Mouse (Mus musculus) liver, embryonic 13.5 days (tissue): ENCODE results near the gene Lexm. TPM values are rescaled to one million over a fixed set of nuclear protein-coding genes. Genes with fewer than 3 reads are reported as not detected.
A peak's percentile ranks its signal among the peaks of the same experiment; 100 is the strongest.

Experiments
- ATAC-seq: fragments of 200-750 bp; cut with Nextera tagmentation; 2 replicates; pipeline ENCODE4 v1.8.0; 2017; ENCODE audit warnings: low read depth, mild to moderate bottlenecking, moderate number of reproducible peaks, moderate library complexity
- DNase-seq: peaks from one replicate; pipeline ENCODE4 v3.0.0; 2022
- H3K27ac ChIP-seq: fragments of 300-500 bp; sonication (generic); 2 replicates; pipeline ENCODE4 v1.5.1; 2015; ENCODE audit warnings: moderate library complexity, mild to moderate bottlenecking, inconsistent platforms
- H3K27me3 ChIP-seq: fragments of 300-500 bp; sonication (generic); 2 replicates; pipeline ENCODE4 v1.6.1; 2015; ENCODE audit warnings: mild to moderate bottlenecking, inconsistent platforms
- H3K36me3 ChIP-seq: fragments of 300-500 bp; sonication (generic); 2 replicates; pipeline ENCODE4 v1.6.1; 2015; ENCODE audit warnings: mild to moderate bottlenecking, inconsistent platforms
- H3K4me1 ChIP-seq: fragments of 300-500 bp; sonication (generic); replicated peaks from 2 replicates; pipeline ENCODE4 v1.6.1; 2015; ENCODE audit warnings: inconsistent platforms
- H3K4me2 ChIP-seq: fragments of 300-500 bp; sonication (generic); 2 replicates; pipeline ENCODE4 v1.6.1; 2015; ENCODE audit warnings: inconsistent platforms, mild to moderate bottlenecking, moderate library complexity
- H3K4me3 ChIP-seq: fragments of 300-500 bp; sonication (generic); replicated peaks from 2 replicates; pipeline ENCODE4 v1.5.1; 2015; ENCODE audit warnings: mild to moderate bottlenecking, inconsistent platforms
- H3K9ac ChIP-seq: fragments of 300-500 bp; sonication (generic); 2 replicates; pipeline ENCODE4 v1.6.1; 2015; ENCODE audit warnings: mild to moderate bottlenecking, inconsistent platforms
- H3K9me3 ChIP-seq: fragments of 300-500 bp; sonication (generic); replicated peaks from 2 replicates; pipeline ENCODE4 v1.6.1; 2016; ENCODE audit warnings: inconsistent platforms
- WGBS: fragments of 180-500 bp; shearing (Covaris S2); methylation state at CpG from one replicate; pipeline ENCODE4 v1.1.7; 2015; ENCODE audit not compliant: insufficient replicate concordance; 5-methylcytosine and 5-hydroxymethylcytosine counted together
- polyA plus RNA-seq: library from polyadenylated mRNA; unstranded; fragments of >200 nt; fragmentation: Nextera tagmentation; extraction: Ambion mirVana; gene quantifications from 2 replicates; pipeline ENCODE4 v1.2.1, GENCODE M21; 2015

The Lexm gene
- polyA plus RNA-seq, 1 experiment from 2014 or later = 0.30 TPM

DNA sequence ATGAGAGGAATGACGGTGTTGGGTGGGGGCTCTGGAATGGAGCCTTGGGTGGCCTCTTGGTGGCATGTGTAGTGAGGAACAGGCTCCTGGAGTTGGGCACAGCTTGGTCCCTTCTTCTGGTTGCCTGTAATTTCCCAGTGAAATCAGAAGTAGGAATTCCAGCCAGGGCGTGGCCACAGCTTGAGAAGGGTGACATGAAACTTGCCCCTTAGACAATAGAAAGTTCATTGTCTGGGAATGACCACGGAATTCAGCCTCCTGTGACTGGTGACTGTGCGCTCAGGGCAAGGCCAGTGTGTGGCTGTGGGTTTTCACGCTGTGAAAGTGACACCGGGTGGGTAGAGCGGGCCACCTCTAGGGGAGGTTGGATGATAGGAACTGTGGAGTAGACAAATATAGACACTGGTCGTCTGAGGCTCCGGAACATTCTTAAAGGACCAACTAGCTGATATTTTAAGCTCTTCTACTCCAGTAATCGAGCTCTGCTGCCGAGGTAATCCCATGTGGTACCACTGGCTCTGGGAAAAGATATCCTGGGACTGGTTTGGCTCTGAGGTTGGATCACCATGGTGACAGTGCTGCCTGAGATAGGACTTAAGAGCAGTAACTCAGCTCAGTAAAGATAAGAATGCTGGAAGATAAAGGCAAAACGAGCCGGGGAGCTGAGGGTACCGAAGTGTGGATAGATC, 35.7 kb downstream of the Lexm start:
- peaks cover 65% of the 10 kb centered on the region for H3K4me1 ChIP-seq
- ATAC-seq (no peak), DNase-seq (no peak)
- H3K9ac ChIP-seq = peak overlapping the region; percentile 63
- H3K36me3 ChIP-seq = peaks cover 93% of the 10 kb centered on the region
- H3K27me3 ChIP-seq = no peaks in the 10 kb centered on the region
- peak overlapping the region; percentile 98 for H3K27ac ChIP-seq
- H3K4me3 ChIP-seq = peak overlapping the region; percentile 34; the same call in 1 of the 2 replicates
- WGBS = 62% methylated on average over 14 of the region's 14 CpGs
- H3K4me2 ChIP-seq = peak overlapping the region; percentile 61
- no peaks in the 10 kb centered on the region for H3K9me3 ChIP-seq

DNA sequence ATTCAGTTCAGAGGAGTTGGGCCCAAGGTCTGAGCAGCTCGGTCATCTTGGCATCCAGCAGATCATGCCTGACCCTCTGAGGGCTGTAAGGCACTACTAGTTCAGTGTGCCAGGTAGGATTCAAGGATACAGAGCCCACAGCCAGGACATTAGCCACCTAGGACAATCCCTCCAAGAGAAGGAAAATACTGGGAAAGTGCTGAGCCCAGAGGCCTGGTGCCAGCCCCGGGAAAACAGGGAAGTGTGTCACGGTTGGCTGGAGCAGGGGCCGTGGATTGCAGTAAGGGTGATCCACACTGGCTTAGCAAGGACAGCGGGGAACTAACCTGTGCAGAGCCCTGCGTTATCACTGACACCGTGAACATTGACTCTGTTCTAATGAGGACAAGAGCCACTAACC, 39.5 kb downstream of the Lexm start:
- Histone ChIP-seq H3K4me1 (peaks cover 45% of the 10 kb centered on the region), H3K4me3 (no peak overlapping the region), H3K27me3 (no peaks in the 10 kb centered on the region), H3K27ac (no peak overlapping the region), H3K36me3 (peaks cover 95% of the 10 kb centered on the region), H3K4me2 (no peak overlapping the region), H3K9me3 (no peaks in the 10 kb centered on the region), H3K9ac (no peak overlapping the region)
- ATAC-seq = no peak
- 85% methylated on average over 7 of the region's 7 CpGs for WGBS
- DNase-seq = no peak

DNA sequence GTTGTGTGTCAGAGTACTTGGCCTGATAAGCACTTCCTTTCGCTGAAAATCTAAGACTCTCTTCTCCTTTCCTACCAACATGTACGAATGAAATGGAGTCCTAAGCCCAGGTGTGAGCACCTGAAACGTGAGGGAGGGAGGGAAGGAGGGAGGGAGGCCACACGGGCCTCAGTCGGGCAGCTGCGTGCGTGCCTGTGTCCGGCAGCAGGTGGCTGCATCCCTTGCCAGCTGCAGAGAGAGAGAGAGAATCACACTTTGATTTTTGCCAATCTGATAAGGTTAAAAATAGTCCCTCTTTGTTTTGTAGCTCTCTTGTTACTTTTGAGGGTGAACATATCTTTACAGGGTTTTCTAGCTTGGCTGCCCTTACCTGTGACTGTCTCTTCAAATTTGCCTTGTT, 42.0 kb downstream of the Lexm start:
- Histone ChIP-seq H3K9me3 (no peaks in the 10 kb centered on the region), H3K4me3 (no peak overlapping the region), H3K27ac (no peak overlapping the region), H3K4me2 (no peak overlapping the region), H3K36me3 (peaks cover 98% of the 10 kb centered on the region), H3K27me3 (no peaks in the 10 kb centered on the region), H3K4me1 (peaks cover 20% of the 10 kb centered on the region), H3K9ac (no peak overlapping the region)
- ATAC-seq (no peak), DNase-seq (no peak)
- 78% methylated on average over 8 of the region's 8 CpGs for WGBS

DNA sequence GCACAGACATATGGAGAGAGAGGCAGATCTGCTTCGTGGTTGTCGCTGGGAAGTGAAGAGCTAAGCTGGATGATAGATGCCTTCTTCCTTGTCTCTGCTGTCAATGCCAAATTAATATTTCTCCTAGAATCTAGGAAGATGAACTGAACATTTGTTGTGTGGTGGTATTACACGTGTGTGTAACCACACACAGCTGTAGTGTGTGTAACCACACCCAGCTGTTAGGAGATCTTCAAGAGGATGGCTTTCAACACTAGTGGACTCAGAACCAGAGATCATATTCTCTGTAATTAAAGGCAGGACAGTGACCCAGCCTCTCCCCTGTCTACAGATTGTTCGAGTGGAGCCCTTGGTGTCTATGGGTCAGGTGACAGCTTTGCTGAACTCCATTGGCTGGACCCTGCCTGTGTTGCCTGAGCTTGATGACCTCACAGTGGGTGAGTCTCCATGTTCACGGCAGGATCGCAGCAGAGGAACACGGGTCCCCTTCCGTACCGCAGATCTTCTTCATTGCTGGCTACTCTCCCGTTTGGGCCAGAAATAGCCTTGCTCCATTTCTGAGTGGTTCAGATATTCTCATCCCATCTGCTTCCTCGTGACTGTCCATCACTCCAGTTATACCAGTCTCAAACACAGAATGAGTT, 45.8 kb downstream of the Lexm start:
- Histone ChIP-seq H3K4me3 (no peak overlapping the region), H3K4me1 (0 out of 2 replicates have a peak, but pooled peaks cover 6% of the 10 kb centered on the region), H3K27ac (no peak overlapping the region), H3K4me2 (no peak overlapping the region), H3K27me3 (no peaks in the 10 kb centered on the region), H3K9ac (no peak overlapping the region), H3K36me3 (peaks cover 92% of the 10 kb centered on the region), H3K9me3 (no peaks in the 10 kb centered on the region)
- DNase-seq = no peak
- no peak for ATAC-seq
- 81% methylated on average over 11 of the region's 11 CpGs for WGBS

DNA sequence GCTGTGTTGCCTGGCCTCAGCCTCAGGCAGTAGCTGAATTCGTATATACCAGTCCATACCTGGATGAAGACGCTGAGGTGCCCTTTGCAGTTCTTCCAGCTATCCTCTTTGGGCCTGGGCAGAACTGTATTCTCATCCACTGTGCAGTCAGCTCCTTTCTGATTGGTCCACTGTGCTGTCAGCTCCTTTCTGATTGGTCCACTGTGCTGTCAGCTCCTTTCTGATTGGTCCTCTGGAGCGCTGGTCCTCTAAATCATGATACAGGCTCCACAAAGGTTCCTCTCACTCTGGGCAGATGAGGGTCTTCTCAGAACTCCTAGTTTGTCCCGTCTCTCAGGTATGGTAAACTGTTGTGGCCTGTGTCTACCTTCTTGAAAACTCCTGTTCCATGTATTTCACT, 47.4 kb downstream of the Lexm start:
- no peak for DNase-seq
- 80% methylated on average over 4 of the region's 4 CpGs for WGBS

DNA sequence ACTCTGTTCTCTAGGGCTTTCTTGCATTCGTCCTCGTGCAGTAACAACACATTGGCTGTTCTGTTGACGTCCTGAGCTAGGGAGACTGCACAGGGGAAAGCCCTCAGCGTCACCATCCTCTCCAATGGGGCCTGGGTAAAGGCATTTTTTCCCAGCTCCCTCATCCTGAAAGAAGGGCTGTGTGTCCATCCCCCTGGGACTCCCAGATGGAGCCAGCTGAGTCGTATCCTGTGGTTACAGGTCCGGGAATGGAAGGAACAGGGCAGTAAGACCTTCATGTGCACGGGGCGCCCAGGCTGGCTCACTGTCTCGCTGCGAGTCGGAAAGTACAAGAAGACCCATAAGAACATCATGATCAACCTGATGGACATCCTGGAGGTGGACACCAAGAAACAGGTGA, 52.9 kb downstream of the Lexm start:
- peaks cover 55% of the 10 kb centered on the region for H3K4me1 ChIP-seq
- H3K27ac ChIP-seq = no peak overlapping the region
- peak overlapping the region; percentile 98 for H3K4me2 ChIP-seq
- no peaks in the 10 kb centered on the region for H3K9me3 ChIP-seq
- DNase-seq (no peak), ATAC-seq (no peak)
- H3K4me3 ChIP-seq = peak overlapping the region; percentile 87
- H3K27me3 ChIP-seq = no peaks in the 10 kb centered on the region
- peaks cover 54% of the 10 kb centered on the region for H3K36me3 ChIP-seq
- 87% methylated on average over 11 of the region's 11 CpGs for WGBS
- no peak overlapping the region for H3K9ac ChIP-seq

More for the DNA sequence above, 47.4 kb downstream of the Lexm start:
- Histone ChIP-seq H3K27me3 (no peaks in the 10 kb centered on the region), H3K9ac (no peak overlapping the region), H3K4me2 (no peak overlapping the region), H3K4me1 (peaks cover 9% of the 10 kb centered on the region; the same call in 1 of the 2 replicates), H3K9me3 (no peaks in the 10 kb centered on the region), H3K36me3 (peaks cover 93% of the 10 kb centered on the region), H3K27ac (no peak overlapping the region), H3K4me3 (no peak overlapping the region)
- 0 out of 2 replicates have a peak, but pooled peaks have one; percentile 32 for ATAC-seq

DNA sequence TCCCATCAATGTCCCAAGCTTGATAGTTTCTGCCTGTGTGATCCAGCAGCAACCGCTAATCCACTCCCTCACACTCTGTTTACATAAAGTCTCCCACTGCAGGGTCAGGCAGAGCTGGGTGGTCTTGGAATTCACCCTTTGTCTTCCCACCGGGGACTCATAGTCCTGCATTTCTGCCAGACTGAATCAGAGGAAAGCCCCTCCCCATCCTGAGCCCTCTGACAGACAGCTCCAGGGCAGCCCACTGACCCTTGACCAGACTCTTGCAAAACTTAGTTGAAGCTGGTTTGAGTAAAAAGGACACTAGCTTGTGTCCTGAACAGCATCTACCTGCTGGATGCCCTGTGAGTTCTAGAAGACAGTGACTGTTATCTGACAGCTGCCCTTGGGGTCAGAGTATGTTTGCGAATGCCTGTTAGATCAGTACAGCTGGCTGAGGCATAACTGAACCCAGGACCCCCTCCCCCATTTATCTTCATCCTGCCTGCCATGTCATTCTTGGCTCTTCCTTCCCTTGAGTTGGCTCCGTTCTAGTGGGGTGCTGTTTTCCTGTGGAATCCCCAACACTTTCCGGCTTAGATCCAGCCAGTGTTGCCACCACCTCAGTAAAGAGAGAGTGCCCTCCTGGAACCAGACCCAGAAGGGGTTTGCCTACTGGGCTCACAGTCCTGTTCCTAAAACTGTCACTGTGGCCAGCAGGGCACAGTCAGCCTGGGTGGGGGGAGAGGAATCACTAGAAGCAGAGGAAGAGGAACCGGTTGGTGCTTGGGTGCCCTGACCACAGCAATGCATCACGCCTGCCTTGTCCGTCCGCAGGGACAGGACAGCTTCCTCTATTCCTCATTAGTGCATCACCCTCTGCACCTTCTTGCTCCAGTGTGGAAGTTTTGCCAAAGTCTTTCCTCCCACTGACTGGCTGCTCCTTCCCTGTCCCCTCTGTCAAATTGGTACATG, 53.9 kb downstream of the Lexm start:
- H3K27ac ChIP-seq = peak overlapping the region; percentile 85

DNA sequence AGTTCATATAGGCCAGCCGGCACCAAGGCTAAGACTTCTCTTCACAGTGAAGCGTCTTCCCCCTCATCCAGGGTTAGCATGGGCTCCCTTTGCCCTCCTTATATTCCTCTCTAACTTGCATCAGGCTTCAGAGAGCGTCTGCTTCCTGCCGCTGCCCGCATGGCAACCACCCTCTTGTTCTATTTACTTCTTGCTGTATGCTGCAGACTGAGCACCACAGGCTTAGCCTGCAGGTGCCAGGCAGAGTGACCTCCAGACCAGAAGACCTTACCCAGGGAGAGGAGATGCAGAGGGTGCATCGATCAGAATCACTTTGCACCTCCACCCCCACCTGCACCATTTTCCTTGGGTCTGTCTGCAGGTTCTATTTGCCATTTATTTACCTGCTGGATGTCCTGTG, 55.0 kb downstream of the Lexm start:
- Histone ChIP-seq H3K9me3 (no peaks in the 10 kb centered on the region), H3K27me3 (no peaks in the 10 kb centered on the region), H3K36me3 (peaks cover 37% of the 10 kb centered on the region), H3K4me1 (peaks cover 58% of the 10 kb centered on the region), H3K27ac (peak overlapping the region; percentile 85), H3K9ac (peak overlapping the region; percentile 89), H3K4me3 (peak overlapping the region; percentile 87), H3K4me2 (peak overlapping the region; percentile 98)
- DNase-seq (no peak), ATAC-seq (no peak)
- 13% methylated on average over 6 of the region's 6 CpGs for WGBS

More for the DNA sequence above, 53.9 kb downstream of the Lexm start:
- Histone ChIP-seq H3K4me2 (peak overlapping the region; percentile 98), H3K4me3 (peak overlapping the region; percentile 87), H3K36me3 (peaks cover 49% of the 10 kb centered on the region), H3K4me1 (peaks cover 58% of the 10 kb centered on the region), H3K9ac (peak overlapping the region; percentile 89), H3K27me3 (no peaks in the 10 kb centered on the region), H3K9me3 (no peaks in the 10 kb centered on the region)
- DNase-seq (no peak), ATAC-seq (no peak)
- WGBS = 36% methylated on average over 9 of the region's 9 CpGs

DNA sequence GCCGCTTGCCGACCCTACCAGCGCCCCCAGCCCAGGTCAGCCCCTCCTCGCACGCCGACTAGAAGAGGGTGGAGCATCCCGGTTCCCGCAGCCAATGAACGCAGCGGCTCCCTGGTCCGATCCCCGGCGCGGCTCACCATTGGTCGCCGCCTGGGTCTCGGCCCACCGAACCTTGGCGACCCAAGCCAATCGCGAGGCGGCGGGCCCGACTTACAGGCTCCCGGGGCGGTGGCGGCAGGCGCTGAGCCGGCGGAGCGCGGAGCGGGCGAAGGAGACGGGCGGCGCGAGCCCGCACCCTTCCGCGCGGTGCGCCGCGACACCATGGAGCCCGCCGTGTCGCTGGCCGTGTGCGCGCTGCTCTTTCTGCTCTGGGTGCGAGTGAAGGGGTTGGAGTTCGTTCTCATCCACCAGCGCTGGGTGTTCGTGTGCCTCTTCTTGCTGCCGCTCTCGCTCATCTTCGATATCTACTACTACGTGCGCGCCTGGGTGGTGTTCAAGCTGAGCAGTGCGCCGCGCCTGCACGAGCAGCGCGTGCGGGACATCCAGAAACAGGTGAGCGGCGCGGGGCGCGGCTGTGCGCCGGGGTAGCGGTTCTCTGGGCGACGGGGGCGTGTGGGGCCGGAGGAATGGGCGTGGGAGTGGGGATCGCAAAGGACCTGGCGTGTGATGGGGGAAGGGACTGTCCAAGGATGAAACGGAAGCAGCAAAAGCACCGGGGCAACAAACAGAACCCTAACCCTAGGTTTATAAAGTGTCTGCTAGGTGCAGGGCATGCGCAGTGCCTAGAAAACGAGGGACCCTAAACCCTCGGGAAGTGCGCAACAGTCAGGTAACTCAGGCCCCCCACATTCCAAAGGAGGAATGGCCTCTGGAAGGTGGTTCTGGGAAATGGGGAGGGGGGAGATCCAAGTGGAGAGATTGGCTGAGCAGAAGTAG, 55.9 kb downstream of the Lexm start, which contains the start of gene Dhcr24:
TSS of gene Dhcr24 (plus strand) at position 193 of the 936 bp plus-strand sequence.
- peaks cover 30% of the 10 kb centered on the region for H3K36me3 ChIP-seq
- H3K27ac ChIP-seq = peak within 1 kb of the TSS; percentile 85
- WGBS = under 1% methylated on average over 89 of the region's 89 CpGs
- H3K9me3 ChIP-seq = no peaks in the 10 kb centered on the region
- H3K4me2 ChIP-seq = peak within 1 kb of the TSS; percentile 98
- peaks cover 58% of the 10 kb centered on the region for H3K4me1 ChIP-seq
- peak within 1 kb of the TSS; percentile 89 for H3K9ac ChIP-seq
- ATAC-seq = peak; percentile 97
- H3K27me3 ChIP-seq = no peaks in the 10 kb centered on the region
- peak; percentile 91 for DNase-seq
- H3K4me3 ChIP-seq = peak within 1 kb of the TSS; percentile 87

DNA sequence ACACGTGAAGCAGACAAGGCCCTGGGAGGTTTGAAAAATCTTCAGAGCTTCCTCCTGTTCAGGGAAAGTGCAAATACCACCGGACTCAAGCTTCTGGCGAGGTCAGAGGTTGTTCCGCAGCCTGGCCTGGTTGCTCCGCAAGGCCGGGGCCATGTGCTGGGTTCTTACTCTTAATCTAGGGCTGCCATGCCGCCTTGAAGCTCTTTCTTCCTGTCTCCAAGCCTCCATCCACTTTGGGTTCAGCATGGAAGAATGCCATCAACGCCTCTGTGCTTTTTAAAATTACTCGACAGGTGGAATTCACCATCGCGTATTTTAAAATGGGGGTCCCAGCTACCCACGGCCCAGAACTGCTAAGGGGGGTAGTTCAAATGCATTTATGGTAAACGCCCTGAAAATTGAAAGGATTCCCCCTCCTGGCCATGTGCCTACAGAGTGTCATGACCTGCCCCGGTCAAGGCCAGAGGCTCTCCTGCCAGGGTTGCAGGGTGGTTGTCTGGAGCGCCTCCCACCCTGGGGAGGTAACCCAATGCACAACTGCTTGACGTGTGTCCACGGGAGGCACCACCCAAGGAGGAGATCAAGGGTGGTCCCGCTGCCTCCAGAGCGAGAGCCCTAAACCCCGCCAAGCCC, 56.7 kb downstream of the Lexm start:
- peak overlapping the region; percentile 98 for H3K4me2 ChIP-seq
- peak overlapping the region; percentile 89 for H3K9ac ChIP-seq
- H3K27me3 ChIP-seq = no peaks in the 10 kb centered on the region
- ATAC-seq (peak; percentile 76), DNase-seq (no peak)
- 2% methylated on average over 19 of the region's 20 CpGs for WGBS
- peak overlapping the region; percentile 81 for H3K27ac ChIP-seq
- H3K4me1 ChIP-seq = peaks cover 58% of the 10 kb centered on the region
- H3K4me3 ChIP-seq = peak overlapping the region; percentile 87
- H3K9me3 ChIP-seq = no peaks in the 10 kb centered on the region
- peaks cover 23% of the 10 kb centered on the region for H3K36me3 ChIP-seq
